Mouse (Mus musculus) brain, embryonic 14.5 days (tissue): Measurements from ENCODE around the gene Eps15l1.

Source experiments
- CTCF ChIP-seq: fragments of 200-500 bp; IDR thresholded peaks from 2 replicates; pipeline ENCODE4 v1.5.1; 2012; ENCODE audit warnings: inconsistent platforms, mild to moderate bottlenecking, moderate library complexity, borderline replicate concordance; ENCODE audit not compliant: insufficient read depth, insufficient read length; ENCODE audit errors: extremely low read depth
- POLR2A ChIP-seq: fragments of 200-500 bp; IDR thresholded peaks from 2 replicates; pipeline ENCODE4 v1.6.1; 2012; ENCODE audit warnings: mild to moderate bottlenecking, inconsistent platforms, borderline replicate concordance; ENCODE audit not compliant: poor library complexity, insufficient read depth, insufficient read length, severe bottlenecking; ENCODE audit errors: extremely low read depth

GRCm38 (mm10) chr8:72351405-72352005, 69.8 kb downstream of the Eps15l1 start:
- TF ChIP-seq CTCF (no peak), POLR2A (no peak)
